In the genomic region with DNA sequence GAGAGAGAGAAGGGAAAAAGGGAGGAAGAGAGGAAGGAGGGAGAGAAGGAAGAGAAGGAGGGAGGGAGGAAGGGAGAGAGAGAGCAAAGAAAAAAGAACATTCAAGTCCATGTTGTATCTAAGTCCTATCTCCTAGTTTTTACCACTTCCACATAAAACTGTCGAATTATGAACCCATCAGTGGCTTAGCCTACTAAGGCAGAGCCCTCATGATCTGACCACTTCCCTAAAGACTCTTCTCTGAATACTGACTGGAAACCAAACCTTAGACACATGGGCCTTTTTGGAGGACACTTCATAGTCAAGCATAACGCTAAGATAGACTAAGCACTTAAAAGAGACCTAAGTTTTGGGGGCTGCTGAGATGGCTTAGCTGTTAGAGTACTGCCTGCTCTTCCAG, we compare ENCODE assay signal across 22 mouse cellular contexts. TPM values are rescaled to one million over a fixed set of nuclear protein-coding genes. Genes with fewer than 3 reads are reported as not detected.
DNase-seq lines count a peak whose midpoint lies in the region; ATAC-seq and TF ChIP-seq lines count a peak whose summit lies in the region.
"Had no signal": no experiment of that assay in that cellular context is flagged by ENCODE, and none has a peak within 500 bp of the region (broad histone marks: within the 10 kb centered on the region; RNA-seq: fewer than 3 reads in every experiment).

No protein-coding gene starts in this region.

- WGBS in spleen, adult 2 months: 18% methylated on average over 2 of the region's 2 CpGs

- DNase-seq in spleen, adult 2 months (ENCODE audit: low read depth in 1 of 2, low spot score in 2 of 2): no peak
- no peak for DNase-seq in spleen, postnatal 4 days (ENCODE audit: low spot score in 2 of 2)
- DNase-seq in MEL-GATA-1-ER (ENCODE audit: extremely low read depth, low read depth): peak; percentile 59
- DNase-seq in left cerebral cortex, adult 18-20 months (ENCODE audit: low spot score in 2 of 2): no peak
- no peak for DNase-seq in embryo, embryonic 10.5 days (ENCODE audit: low spot score)
- DNase-seq: adrenal gland, postnatal 10 days; cerebellum, adult 2 months; cerebellum, postnatal 10 days; gastrocnemius, postnatal 25 days; heart, adult 11 months; heart, postnatal 36 days had no signal

- H3K27me3 ChIP-seq in spleen, adult 2 months (ENCODE audit: control insufficient read depth, insufficient read depth, low read length): no peaks in the 10 kb centered on the region
- H3K27me3 ChIP-seq: embryonic facial prominence, embryonic 12.5 days; heart, embryonic 13.5 days; hindbrain, embryonic 12.5 days had no signal

- H3K4me1 ChIP-seq in spleen, adult 2 months (ENCODE audit: control insufficient read depth, insufficient read depth, insufficient read length): peaks cover 6% of the 10 kb centered on the region
- H3K4me1 ChIP-seq: embryonic facial prominence, embryonic 12.5 days; heart, embryonic 13.5 days; hindbrain, embryonic 12.5 days had no signal

- TF ChIP-seq CTCF in spleen, adult 2 months (IDR thresholded peaks at IDR 0.05; ENCODE audit: extremely low read depth, insufficient read depth, insufficient read length, insufficient replicate concordance): no peak

- peak; percentile 27 to 39; a peak in 1 of 4 replicates for ATAC-seq in hematopoietic stem cell, adult 5-6 weeks (replicated peaks in 1 of 2; ENCODE audit: insufficient read depth in 1 of 2, low FRiP score in 2 of 2, low TSS enrichment in 1 of 2, low read depth in 1 of 2, poor library complexity in 2 of 2, severe bottlenecking in 2 of 2)
- no peak for ATAC-seq in monocyte, adult 5-6 weeks (replicated peaks; ENCODE audit: insufficient number of reproducible peaks, low FRiP score, low TSS enrichment, poor library complexity, severe bottlenecking)
- ATAC-seq: forebrain, embryonic 16.5 days; hindbrain, embryonic 16.5 days; inflammation-experienced regulatory T-cells, adult 6 months had no signal

- 0 out of 2 replicates have a peak overlapping the region, but pooled peaks have one; percentile 25 for H3K27ac ChIP-seq in spleen, adult 2 months (ENCODE audit: insufficient read depth, low read length)
- H3K27ac ChIP-seq: embryonic facial prominence, embryonic 12.5 days; heart, embryonic 13.5 days; hindbrain, embryonic 12.5 days had no signal

- no peaks in the 10 kb centered on the region for H3K36me3 ChIP-seq in spleen, adult 2 months (ENCODE audit: control insufficient read depth, insufficient read depth, low read length)
- H3K36me3 ChIP-seq: embryonic facial prominence, embryonic 12.5 days; heart, embryonic 13.5 days; hindbrain, embryonic 12.5 days had no signal

- TF ChIP-seq POLR2A in spleen, adult 2 months (IDR thresholded peaks at IDR 0.05; ENCODE audit: low read depth, low read length): no peak

- H3K4me3 ChIP-seq in spleen, adult 2 months (ENCODE audit: extremely low read depth, insufficient read depth, insufficient read length): no peak overlapping the region
- H3K4me3 ChIP-seq: embryonic facial prominence, embryonic 12.5 days; heart, embryonic 13.5 days; hindbrain, embryonic 12.5 days had no signal

RNA-seq across cellular contexts. Expression of a gene that starts 1.9 kb away (rescaled TPM):
- polyA plus RNA-seq in spleen, adult 2 months (2012; rRNA removed): 13.7 and 13.9 TPM in 2 replicates
- total RNA-seq in hematopoietic stem cell, adult 5-6 weeks (2017): 0.69 TPM in 1 of 2 replicates, not detected in the other
- under 1 TPM; 0.35 to 0.74 TPM for total RNA-seq in left cerebral cortex, adult 18-20 months (2021)
- total RNA-seq in monocyte, adult 5-6 weeks (2017): 0.19 to 1.0 TPM in 2 of 3 replicates, not detected in the other
- polyA plus RNA-seq: forebrain, embryonic 11.5 days; forebrain, embryonic 16.5 days had no signal

RNA-seq across cellular contexts. Expression of a gene that starts 47.6 kb away (rescaled TPM):
- 0.32 TPM in 1 of 2 replicates, not detected in the other for polyA plus RNA-seq in spleen, adult 2 months (2012; rRNA removed)
- total RNA-seq in hematopoietic stem cell, adult 5-6 weeks (2017): not detected in 2 replicates
- under 1 TPM in 1 of 2 experiments, not detected in 1; 0.66 TPM for total RNA-seq in left cerebral cortex, adult 18-20 months (2021)
- total RNA-seq in monocyte, adult 5-6 weeks (2017): not detected in 3 replicates
- total RNA-seq: ES-E14 had no signal
- polyA plus RNA-seq: cerebellum, adult 2 months; forebrain, embryonic 11.5 days; forebrain, embryonic 16.5 days; frontal cortex, adult 2 months; heart, embryonic 13.5 days had no signal

RNA-seq across cellular contexts. Expression of a gene that starts 47.8 kb away (rescaled TPM):
- polyA plus RNA-seq in spleen, adult 2 months (2012; rRNA removed): 16.8 and 19.0 TPM in 2 replicates
- total RNA-seq in hematopoietic stem cell, adult 5-6 weeks (2017): 12.3 and 23.3 TPM in 2 replicates
- total RNA-seq in left cerebral cortex, adult 18-20 months (2021): 1 to 10 TPM; 7.1 to 8.7 TPM
- total RNA-seq in monocyte, adult 5-6 weeks (2017): 2.1 to 9.9 TPM (median 9.9 TPM) in 3 replicates

RNA-seq across cellular contexts. Expression of a gene that starts 48.0 kb away (rescaled TPM):
- 4.5 and 6.1 TPM in 2 replicates for polyA plus RNA-seq in spleen, adult 2 months (2012; rRNA removed)
- total RNA-seq in hematopoietic stem cell, adult 5-6 weeks (2017): 26.0 and 51.5 TPM in 2 replicates
- total RNA-seq in left cerebral cortex, adult 18-20 months (2021): 1 to 10 TPM; 4.5 to 8.7 TPM
- 10.1 to 31.8 TPM (median 11.9 TPM) in 3 replicates for total RNA-seq in monocyte, adult 5-6 weeks (2017)
